Mouse (Mus musculus) embryonic fibroblast, embryonic 13.5 days (primary cell): ENCODE results near the gene Papss1. TPM values are rescaled to one million over a fixed set of nuclear protein-coding genes. Genes with fewer than 3 reads are reported as not detected.

Source experiments
- H3K27ac ChIP-seq: 2 replicates; pipeline ENCODE4 v1.5.1; 2012; ENCODE audit warnings: low read length, control low read depth, inconsistent platforms; ENCODE audit not compliant: insufficient read depth
- H3K4me1 ChIP-seq: 2 replicates; pipeline ENCODE4 v1.6.1; 2011; ENCODE audit warnings: low read length; ENCODE audit not compliant: control insufficient read depth, insufficient read depth
- H3K4me3 ChIP-seq: 2 replicates; pipeline ENCODE4 v1.5.1; 2011; ENCODE audit warnings: mild to moderate bottlenecking, control low read depth, low read length; ENCODE audit not compliant: insufficient read depth
- CTCF ChIP-seq: IDR thresholded peaks from 2 replicates; pipeline ENCODE4 v1.5.1; 2011; ENCODE audit warnings: mild to moderate bottlenecking, control low read depth, low read length, moderate library complexity, borderline replicate concordance; ENCODE audit not compliant: insufficient read depth
- POLR2A ChIP-seq: IDR thresholded peaks from 2 replicates; pipeline ENCODE4 v1.6.1; 2011; ENCODE audit warnings: low read depth, mild to moderate bottlenecking, control low read depth, low read length, moderate library complexity
- polyA plus RNA-seq: library from polyadenylated mRNA; stranded (reverse); fragments of >200 nt; gene quantifications from 2 replicates; pipeline ENCODE4 v1.2.4, GENCODE M21; 2011; ENCODE audit warnings: low read depth; ENCODE audit not compliant: missing spikeins, insufficient read length

Papss1 gene
- polyA plus RNA-seq, 1 experiment: 44.8 TPM

DNA sequence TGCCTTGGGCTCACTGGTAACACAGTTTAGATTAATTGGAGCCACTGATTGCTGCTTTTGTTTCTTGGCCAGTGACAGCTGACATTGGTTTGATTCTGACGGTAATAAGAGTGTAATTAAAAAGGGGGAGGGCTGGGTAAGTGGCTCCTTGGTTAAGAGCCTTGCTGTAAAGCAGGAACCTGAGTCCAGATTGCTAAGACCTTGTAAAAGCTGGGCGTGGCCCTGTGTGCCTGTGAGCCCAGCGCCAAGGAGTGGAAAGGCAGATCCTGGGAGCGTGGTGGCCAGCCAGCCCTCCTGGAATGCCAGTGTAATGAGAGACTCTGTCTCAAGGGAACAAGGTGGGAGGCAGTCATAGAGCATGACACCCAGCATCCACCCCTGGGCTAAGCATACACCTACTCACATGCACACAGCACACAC, 38.4 kb downstream of the Papss1 start:
- Histone ChIP-seq H3K27ac (no peak overlapping the region), H3K4me3 (no peak overlapping the region), H3K4me1 (no peaks in the 10 kb centered on the region)
- no peak for TF ChIP-seq CTCF
- no peak for TF ChIP-seq POLR2A

DNA sequence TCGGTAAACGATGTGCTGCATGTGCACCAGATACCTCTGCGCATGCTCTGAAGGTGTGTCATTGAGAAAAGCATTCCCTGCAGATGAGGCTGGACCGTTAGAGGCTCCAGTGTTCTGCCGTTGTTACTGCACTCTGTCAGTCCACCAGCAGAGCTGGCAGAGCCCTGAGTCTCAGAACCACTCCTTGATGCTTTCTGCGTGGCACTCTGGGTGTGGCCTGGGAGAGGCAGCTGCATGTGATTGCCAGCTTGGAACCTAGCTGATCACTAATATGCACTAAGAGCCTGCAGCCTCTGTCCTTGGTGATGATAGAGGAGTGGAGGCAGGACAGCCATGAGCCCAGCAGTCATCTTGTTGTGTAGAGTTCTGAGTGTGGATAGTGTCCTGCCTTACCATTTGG, 43.5 kb downstream of the Papss1 start:
- no peak overlapping the region for H3K27ac ChIP-seq
- H3K4me3 ChIP-seq: no peak overlapping the region
- H3K4me1 ChIP-seq: no peaks in the 10 kb centered on the region
- TF ChIP-seq CTCF (no peak), POLR2A (no peak)

DNA sequence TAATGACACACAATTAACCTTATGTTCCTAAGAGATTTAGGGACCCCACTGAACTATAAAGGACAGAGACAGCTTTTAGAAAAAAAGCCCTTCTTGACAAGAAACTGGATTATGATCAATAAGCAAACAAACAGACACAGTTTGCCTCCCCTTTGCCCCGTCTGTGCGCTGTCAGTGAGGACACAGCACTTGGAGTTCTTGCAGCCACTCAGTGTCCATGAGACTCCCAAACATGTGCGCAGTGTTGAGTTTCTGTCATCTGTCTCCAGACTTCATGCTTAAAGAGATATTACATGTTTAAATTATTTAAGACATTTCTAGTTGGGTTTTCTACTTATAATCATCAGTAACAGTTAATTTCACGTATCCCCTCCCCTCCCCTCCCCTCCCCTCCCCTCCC, 45.1 kb downstream of the Papss1 start:
- no peak overlapping the region for H3K4me3 ChIP-seq
- no peak for TF ChIP-seq POLR2A
- TF ChIP-seq CTCF: no peak
- no peaks in the 10 kb centered on the region for H3K4me1 ChIP-seq
- H3K27ac ChIP-seq: no peak overlapping the region

DNA sequence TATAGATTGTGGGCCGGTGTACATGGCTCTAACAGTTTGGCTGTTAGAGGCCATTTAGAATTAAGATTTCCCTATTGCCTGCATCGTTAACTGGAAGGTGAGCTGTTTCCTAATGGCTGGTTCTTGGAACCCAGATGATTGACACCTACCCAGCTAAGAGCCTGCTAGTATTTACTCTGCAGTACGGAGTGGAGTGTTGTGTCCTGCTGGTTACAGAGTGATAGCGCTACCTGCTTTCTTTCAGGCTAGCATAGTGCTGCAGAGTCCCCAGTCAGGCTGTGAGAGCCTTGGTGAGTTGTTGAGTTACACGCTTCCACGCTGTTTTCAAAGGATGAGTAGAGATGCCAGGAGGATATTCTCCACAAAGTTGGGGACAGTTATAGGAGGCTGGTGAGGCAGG, 46.0 kb downstream of the Papss1 start:
- TF ChIP-seq POLR2A (no peak), CTCF (no peak)
- Histone ChIP-seq H3K4me1 (no peaks in the 10 kb centered on the region), H3K27ac (no peak overlapping the region), H3K4me3 (no peak overlapping the region)

DNA sequence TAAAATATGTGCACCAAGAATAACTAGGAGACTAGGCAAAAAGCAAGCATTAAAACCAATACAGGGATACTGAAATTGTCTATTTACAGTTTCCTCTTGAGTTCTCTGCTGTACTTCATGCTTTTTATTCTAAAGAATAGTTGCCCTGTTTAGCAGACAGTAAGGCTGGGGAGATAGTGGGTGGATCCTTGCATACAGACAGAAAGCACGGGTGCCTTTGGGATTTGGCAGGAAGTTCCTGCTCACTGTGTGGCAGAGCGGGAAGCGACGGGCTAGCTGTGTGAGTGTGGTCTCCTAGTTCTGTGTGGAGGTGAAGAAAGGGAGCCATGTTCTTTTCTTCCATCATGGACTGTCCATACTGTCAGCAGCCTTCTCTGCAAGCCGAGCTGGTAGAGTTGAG, 48.3 kb downstream of the Papss1 start:
- H3K4me3 ChIP-seq: no peak overlapping the region
- H3K4me1 ChIP-seq: no peaks in the 10 kb centered on the region
- H3K27ac ChIP-seq: no peak overlapping the region
- TF ChIP-seq CTCF (no peak), POLR2A (no peak)

DNA sequence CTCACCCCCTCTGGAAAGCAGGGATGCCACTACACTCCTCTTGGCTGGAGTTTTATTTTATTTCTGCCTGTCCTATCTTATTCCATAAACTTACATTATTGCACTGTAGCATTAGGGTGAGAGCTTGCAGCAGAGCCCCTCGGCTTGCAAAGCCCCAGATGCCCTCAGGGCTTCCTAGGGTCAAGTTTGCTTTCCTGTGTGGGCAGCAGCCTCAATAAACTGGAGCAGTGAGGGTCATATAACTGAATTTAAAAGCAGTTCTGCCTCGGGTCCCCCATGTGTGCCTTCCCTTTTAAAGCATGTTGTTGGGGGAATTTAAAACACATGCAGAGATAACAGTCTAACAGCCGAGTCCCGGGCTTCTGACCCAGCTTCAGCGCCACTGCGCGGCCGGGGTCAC, 49.5 kb downstream of the Papss1 start:
- TF ChIP-seq POLR2A: no peak
- no peak for TF ChIP-seq CTCF
- H3K4me3 ChIP-seq: no peak overlapping the region
- H3K4me1 ChIP-seq: peaks cover 5% of the 10 kb centered on the region; the same call in 1 of the 2 replicates
- H3K27ac ChIP-seq: no peak overlapping the region

DNA sequence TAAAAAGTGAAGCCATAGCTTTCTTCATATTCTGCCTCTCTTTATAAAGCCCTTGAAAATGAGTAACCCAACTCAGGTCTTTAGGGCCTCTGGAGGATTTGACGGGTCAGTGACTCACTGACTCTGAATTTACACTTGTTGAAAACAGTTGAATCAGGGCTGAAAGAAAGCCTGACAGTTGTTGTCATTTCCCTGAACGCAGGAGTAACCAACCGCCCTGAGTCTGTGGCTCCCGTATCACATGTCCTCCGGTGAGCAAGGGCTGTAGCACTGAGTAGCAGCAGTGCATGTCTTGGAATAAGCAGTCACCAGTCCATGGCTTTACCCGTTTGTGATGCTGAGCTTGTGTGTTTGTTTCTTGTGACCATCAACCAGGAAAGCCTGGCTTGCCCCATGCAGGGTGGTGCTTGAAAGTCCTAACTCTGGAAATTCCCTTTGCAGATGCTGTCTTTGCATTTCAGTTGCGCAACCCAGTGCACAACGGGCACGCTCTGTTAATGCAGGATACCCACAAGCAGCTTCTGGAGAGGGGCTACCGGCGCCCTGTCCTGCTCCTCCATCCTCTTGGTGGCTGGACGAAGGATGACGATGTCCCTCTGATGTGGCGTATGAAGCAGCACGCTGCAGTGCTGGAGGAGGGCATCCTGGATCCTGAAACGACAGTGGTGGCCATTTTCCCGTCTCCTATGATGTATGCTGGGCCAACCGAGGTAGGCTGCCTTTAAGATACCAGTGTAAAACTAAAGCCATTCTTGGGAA, 54.2 kb downstream of the Papss1 start:
- Histone ChIP-seq H3K4me1 (peaks cover 7% of the 10 kb centered on the region; the same call in 1 of the 2 replicates), H3K4me3 (no peak overlapping the region), H3K27ac (no peak overlapping the region)
- no peak for TF ChIP-seq POLR2A
- TF ChIP-seq CTCF: no peak

DNA sequence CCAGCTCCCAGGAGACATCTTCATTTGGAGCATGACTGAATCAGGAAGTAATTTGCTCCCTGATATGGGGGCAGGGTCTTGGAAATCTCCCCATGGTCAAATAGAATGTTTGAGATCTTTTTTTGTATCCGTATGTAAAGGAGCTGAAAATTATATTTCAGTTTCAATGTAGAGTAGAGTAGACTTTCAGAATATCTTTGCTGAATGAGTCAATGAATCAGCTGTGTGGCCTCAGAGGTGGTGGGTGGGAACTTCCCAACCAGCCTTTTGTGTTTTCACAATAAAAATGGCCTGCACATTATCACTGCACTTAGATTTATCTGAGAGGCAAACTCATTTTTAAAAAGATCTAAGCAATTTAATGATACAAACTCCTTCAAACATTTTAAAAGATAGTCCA, 58.6 kb downstream of the Papss1 start:
- Histone ChIP-seq H3K4me3 (no peak overlapping the region), H3K27ac (no peak overlapping the region), H3K4me1 (peaks cover 7% of the 10 kb centered on the region; the same call in 1 of the 2 replicates)
- no peak for TF ChIP-seq POLR2A
- no peak for TF ChIP-seq CTCF

DNA sequence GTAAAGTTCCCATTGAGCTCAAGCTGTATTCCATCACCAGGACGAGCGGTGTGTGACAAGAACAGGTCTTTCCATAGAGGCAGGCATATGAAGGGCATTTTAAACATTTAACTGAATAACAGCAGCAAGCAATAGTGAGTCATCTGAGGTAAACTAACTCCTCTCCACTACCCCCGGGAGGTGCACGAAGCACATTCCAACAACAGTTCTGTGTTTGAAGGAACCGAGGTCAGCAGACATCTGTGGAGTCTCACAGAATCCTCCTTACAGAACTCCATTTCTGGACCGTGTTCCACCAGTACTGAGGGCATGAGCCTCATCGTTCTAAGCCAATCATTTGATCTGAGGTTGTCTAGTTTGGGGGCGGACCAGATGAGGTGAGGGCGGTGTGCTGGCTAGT, 59.5 kb downstream of the Papss1 start:
- no peak for TF ChIP-seq POLR2A
- no peak for TF ChIP-seq CTCF
- H3K4me1 ChIP-seq: peaks cover 3% of the 10 kb centered on the region; the same call in 1 of the 2 replicates
- no peak overlapping the region for H3K4me3 ChIP-seq

DNA sequence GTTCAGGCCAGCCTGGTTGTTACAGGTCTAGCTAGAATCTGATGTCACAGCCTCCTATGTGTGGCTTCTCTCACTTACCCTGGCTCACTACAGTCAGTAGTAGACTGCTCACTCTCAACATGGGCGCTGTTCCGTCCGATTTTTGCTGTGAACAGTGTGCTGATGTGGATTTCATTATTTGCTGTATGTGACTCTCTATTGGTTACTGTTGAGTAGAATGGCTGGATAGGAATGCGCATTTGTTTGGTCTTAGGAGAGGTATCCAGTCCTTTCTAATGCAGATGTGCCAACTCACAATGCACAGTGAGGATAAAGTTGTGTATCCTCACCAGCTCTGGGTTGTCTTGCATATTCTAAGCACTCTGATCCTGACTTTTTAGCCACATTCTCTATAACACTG, 62.9 kb downstream of the Papss1 start:
- Histone ChIP-seq H3K27ac (no peak overlapping the region), H3K4me3 (no peak overlapping the region), H3K4me1 (no peaks in the 10 kb centered on the region; the same call in 1 of the 2 replicates)
- TF ChIP-seq CTCF: no peak
- TF ChIP-seq POLR2A: no peak

More for the DNA sequence above, 59.5 kb downstream of the Papss1 start:
- H3K27ac ChIP-seq: no peak overlapping the region
